Mouse (Mus musculus) ovary, postnatal 14 days (tissue): Measurements from ENCODE around the gene Satb2.

Experiments
- DNase-seq: peaks from one replicate; pipeline ENCODE4 v3.0.0; 2022; ENCODE audit warnings: low spot score

Satb2 gene

DNA sequence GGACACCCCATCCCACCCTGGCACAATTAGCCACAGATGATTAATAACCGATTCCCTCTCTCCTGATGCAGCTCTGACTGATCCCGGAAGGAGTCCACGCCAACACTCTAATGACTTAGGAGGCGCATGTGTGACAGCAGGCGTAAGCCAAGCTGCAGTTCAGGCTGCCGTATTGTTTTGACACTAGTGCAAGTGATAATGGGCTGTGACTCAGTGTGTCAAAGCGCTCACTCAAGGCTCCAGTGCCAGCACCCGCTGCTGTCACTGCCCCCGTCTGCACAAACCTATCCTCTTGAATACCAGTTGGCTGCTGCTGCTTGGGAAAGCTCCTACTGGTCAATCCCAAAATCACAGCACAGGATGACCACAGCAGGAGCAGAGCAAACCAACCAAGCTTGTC, 49.7 kb downstream of the Satb2 start:
- DNase-seq, result no peak

DNA sequence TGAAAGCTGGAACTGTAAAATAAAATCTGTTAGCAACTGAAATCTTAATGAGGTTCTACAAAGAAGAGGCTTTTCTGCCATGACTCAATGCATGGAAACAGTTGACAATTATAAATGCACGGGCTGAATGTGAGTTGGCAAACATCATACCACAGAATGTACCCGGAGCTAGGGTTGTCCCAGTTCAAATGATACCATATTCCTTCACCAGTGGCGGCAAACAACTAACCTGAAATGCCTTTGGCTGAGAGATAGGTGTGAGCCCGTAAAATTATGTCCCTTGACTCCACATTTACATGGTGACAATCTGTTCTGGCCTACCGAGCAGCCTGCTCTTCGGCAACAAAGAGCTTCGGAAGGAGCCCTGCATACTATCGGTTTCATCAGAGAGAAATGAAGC, 58.0 kb downstream of the Satb2 start:
- no peak for DNase-seq

DNA sequence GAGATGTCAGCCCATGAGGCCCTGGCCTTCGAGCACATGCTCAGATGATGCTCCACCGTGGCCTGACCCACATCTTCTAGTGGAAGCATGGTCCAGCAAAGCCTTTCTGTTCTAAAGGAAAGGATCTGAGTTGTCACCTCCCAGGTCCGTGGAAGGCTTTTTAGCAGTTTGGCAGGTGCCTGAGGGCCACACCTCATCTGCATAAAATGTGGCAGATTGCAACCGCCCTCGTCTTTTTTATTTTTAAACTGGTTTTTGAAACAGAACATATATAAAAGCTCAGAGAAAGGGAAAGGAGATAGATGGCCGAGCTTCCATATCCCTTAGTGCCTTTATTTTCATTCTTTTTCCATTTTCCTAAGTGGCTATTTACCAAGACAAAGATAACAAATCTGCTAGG, 64.2 kb downstream of the Satb2 start:
- no peak for DNase-seq

DNA sequence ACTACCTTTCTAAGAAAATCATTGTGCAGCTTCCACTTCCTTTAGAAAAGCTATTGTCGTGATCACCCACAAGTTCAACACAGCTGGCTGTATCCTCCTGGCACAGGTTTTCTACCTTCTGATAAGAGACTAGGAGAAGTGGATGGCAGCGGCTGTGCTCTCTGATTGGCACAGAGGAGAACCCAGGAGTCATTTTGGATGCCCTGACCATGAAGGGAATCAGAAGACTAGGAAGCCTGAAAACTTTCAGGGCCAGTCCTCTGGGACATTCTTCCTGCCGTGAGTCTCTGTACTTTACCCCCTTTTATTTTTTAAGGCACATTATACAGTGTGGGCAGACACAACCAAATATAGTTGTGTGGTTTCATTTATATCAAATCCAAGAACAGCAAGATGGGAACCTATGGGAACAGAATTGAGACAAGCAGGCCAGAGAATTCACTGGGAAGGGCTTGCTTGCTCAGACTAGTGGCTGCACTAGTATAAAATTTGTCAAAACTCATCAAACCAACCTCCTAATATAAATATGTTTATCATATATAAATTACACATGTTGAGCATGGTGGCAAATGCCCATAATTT, 77.7 kb downstream of the Satb2 start:
- no peak for DNase-seq

DNA sequence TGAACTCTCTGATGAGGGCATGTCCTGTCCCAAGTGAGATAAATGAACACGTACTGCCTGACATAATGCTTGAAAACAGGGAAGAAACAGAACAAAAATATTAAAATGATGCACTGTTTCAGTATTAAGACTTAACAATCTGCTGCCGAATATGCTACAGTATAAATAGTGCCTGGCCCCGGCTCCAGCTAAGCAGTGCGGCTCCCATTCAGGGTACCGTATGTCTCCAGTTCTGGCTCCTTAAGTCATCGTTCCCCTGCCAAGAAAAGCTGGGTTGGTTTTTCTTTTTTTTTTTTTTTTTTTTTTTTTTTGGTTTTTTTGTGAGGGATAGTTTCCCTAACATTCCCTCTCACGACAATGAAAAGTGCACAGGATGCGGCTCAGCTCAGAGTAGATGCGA, 78.3 kb downstream of the Satb2 start:
- DNase-seq, result no peak

DNA sequence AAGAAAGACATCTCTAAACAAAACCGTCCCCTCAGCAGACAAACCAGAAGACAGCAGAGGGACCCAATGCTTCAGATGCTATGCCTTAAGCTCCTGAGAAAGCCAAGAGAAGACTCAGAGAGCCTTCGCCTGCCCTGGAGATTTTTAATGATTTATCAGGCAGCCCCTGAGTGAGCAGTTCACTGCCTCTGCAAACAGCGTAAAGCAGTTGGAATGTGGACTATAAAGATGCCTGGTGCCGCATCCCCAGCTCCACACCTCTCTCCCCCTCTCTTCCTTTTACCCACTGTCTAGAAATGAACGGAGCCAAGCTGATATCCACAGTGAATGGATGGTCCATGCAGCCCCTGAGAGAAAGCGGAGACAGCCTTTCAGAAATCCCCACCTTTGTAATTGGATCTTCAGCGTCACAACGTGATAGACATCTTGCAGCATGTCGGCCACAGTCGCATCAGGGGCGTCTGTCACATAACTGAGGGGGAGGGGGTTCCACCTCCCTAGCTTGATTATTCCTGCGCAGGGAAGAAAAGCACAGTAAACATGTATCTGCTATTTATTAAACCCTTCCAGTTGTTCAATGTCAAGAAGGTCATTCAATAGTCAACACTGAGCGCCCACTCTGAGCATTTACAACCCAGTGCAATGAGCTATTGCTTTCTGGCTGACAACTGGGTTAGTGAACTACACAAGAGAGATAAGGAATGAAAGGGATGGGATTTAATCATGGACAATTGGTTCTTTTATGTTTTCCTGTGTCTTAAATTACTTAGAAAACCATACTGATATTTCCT, 79.6 kb downstream of the Satb2 start:
- DNase-seq, result no peak

DNA sequence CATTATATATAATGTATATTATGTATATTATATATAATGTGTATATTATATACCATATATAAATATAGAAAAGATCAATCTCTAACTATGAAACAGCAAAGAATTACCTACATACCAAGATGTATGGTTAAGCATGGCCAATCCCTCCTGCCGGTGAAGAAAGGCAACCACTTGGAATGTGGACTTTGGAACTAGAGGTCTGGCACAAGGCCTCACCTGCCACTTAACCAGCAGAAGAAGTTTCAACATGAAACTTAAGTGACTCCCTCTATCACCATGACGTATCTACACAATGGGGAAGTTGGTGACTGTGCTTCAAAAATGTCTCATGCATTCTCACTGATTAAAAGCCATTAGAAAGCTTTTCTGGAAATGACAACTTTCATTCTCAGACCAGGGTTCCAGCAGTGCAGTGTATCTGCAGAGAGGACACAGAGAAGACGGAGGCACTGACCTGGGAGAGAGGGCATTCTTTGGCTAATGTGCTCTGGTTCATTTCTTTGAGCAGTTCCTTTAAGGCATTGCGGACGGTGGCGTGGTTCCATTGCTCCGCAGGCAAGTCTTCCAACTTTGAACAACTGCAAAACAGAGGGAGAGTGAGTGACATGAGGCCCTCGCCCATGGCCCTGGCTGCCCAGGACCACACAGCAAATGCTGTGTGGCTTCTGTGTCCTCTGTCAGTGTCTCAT, 80.8 kb downstream of the Satb2 start:
- DNase-seq, result no peak

DNA sequence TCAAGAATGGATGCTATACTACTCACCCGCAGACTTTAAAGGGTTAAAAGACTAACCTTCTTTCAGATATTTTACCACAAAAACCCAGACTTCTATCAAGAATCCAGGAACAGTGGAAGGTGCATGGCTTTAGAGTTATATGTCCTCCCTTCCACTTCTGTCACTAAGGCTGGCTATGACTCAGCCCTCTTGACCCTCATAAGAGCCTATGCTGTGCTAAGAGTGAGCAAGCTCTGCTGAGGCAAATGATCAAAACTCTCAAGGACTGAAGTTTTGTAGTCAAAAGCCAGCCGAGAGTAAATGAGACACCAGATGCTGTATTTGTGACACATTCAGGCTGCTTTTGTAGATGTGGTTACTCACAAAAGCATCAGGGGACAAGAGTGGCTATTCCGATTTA, 81.8 kb downstream of the Satb2 start:
- DNase-seq, result no peak

DNA sequence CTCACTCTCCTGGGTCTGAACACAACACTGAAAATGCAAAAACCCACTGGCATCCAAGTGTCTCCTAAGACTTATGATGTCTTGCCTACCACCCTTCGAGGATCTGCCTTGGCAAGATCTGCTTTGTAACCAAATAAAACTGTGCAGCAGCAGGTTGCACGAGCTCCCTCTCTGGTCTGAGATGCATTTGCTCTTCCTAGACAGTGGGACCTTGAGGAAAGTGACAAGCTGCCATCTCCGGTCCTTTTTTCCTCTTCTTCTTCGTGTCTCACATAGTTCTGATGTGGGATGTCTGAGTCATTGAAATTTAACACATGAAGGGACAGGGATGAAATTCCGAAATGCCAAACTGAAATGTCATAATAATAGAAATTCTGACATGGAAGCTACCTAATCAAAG, 85.7 kb downstream of the Satb2 start:
- DNase-seq, result no peak

DNA sequence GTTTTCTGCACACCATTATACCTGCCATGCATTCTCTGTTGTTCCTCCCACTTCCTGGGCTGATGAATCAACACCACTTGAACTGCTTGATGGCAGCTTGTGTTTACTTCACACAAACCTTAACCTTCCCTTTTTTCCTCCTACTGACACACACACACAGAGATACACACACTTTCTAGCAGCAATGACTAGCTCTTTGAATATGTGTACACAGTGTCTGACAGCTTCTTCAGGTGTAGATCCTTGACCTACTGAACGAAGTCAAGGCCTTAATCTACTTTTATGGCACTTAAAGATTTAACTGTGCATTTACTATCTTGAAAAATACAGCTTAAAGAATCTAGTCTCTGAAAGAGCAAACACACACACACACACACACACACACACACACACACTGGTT, 89.5 kb downstream of the Satb2 start:
- no peak for DNase-seq

DNA sequence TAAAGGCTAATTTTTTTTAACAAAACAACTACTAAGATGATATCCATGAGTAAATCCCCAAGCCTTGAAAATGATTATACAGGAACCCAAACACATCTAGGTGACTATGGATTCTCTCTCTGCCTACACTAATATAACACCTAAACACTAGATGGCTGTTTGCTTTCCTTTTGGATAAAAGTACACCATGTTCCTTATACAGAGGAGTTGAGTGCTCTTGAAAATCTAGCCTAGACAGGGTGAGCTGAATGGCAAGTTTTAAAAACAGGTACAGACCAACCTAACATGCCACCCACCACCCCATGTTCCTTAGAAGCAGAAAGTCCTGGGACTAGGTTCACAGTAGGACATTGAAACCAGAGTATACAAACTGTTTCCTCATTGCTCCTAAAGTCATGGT, 90.9 kb downstream of the Satb2 start:
- no peak for DNase-seq

DNA sequence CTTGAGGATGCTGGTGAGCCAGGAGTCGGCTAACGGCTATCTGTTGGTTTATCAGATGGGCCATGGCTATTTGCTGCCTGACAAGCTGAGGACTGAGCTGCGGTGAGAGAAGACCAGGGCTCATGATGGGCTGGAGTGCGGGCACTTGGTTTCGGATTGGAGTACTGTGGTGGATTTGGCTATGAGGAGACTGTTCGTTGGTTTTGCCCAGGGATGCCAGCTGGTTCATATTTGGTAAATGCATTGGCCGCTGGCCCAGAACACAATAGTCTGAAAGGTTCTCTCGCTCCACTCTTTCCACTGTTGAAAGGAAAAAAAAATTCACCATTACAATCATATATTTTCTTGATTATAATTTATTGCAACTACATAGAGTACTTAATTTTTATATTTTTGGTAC, 107.0 kb downstream of the Satb2 start:
- DNase-seq, result no peak

DNA sequence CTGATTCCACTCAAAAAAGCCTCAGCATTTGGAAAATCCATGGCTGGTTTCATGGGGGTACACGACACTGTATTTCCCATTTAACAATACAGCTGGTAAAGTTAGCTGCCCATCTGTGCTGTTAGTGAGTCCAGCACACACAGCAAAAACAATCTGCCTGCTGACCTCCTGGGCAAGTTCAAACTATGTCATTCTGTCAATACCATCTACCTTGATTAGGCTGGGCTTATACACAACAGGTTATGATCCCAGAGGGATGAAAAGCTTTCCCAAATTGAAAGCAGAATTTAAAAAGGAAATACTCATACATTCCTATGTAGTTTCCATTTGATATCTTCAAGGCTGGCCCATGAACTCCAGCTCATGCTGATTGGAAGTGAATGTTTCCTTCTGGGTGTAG, 113.2 kb downstream of the Satb2 start:
- DNase-seq, result no peak

DNA sequence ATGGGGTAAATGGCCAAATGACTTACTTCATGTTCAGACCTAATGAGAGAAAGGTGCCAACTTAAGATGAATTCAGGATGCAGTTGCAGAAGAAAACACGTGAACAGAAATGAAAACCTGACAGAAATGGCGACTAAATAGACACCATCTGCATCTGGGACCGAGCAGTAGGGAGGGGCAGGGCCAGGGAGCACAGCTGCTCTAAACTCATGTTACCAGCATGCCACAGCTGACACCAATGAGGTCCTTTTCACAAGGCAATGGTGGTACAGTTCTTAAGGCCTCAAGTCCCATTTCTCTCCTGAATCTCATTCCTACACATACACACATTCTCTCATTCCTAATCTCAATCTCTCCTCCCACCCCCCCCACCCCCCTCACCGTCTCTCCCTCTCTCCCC, 115.7 kb downstream of the Satb2 start:
- DNase-seq, result no peak

DNA sequence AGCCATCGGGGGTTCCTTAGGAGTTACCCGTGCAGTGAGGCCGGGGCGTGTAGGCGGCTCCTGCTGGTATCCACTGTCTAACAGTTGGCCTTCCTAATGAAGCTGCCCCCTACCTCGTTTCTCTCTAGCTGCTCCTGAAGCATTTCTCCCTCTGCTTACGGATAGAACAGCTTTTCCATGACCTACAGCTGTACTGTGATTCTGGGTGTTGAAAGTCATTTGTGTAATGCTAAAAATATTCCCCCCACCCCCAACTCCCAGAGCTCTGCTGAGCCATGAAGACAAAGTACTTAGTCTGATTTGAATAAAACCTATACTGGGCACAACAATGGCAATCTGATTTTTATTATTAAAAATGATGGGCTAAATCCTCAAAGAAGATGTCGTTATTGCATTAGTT, 121.2 kb downstream of the Satb2 start:
- DNase-seq, result no peak

DNA sequence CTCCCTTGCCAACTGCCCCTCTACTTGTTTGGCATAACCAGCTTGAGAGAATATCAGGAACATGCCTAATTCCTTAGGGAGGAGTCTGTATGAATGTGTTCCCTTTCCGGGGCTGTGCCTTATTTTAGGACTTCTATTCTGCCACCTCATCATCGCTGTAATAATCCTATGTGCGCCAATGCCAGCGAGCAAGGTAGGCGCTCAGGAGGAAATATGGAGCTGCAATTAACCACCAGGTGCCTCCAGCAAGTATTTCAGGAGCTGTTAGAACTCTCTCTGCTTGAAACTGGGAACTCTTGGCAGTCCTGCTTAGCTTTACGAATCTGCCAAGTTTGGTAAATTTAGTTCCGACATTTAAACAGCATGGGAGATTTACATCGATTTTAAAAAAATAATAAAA, 128.0 kb downstream of the Satb2 start:
- no peak for DNase-seq

DNA sequence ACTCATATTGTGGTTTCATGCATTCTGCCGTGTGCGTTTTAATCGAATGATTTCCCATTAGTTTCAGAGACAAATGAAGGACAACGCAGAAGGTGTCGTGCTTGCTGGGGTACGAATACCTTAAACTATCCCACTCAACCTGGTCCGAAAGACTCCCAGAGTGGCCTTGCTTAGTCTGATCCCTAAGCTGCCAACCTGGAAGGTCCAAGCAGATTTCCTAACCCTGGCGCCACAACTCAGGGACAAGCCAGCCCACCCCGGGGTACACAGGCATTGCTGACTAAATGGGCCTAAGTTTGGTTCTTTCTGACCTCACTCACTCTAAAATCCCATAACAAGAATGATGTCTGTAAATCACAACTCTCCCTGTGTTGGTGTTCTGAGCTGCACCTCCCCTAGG, 132.1 kb downstream of the Satb2 start:
- DNase-seq, result no peak

DNA sequence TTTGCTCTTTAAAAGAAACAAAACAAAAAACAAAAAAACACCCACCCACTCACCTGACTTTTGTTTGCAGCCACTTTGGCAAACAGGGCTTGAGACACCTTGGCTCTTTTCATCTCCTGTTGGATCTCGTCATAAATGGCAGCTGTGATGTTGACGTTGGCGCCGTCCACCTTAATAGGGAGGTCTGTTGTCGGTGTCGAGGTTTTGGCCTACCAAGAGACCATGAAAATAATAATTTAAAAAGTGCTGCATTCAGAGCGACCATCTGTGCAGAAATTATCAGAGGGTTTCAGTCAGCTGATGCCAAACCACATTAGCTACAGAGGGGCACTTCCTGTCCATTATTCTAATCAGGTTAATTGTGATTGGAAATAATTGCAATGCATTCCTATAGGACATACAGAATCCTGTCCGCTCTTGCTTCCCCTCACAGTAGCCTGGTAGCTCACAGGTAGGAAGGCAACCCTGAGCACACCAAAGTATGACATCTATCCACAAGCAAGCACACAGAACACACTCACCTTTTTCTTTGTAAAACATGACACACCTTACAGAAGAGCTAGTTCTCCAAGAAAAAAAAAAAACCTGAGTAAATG, 132.8 kb downstream of the Satb2 start:
- no peak for DNase-seq

DNA sequence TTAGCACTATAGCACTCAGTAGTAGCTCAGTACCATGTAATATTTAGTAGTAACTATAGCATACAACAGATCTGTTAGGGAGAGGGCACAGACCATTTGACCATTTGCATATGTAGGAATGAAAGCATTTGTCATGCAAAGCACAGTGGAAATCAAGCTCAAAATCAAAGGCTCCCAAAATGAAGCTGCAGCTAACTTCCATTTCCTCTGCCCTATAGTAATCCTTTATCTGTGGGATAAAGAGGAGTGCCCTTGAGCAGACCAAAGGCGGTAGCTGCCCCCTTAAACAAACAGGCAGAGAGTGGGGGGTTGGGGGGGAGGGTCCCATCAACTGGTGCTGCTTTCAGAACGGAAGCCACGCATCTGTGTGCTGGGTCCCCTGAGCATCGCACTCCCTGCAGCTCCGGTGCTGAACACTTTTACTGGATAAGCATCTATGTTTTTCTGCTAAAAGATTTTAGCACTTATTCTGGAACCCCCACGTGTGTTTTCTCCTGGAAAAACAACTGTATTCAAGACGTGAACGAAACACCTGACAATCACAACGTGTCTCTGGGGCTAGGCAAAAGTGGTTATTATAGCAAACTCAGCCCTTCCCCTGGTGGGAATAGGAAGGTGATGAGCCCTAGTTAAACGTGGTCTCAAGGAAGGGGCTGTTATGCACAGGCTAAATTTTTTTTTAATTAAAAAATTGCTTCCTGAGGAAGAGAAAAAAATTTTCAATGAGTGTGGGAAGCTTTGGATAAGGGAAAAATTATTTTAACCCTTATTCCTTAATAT, 133.7 kb downstream of the Satb2 start:
- DNase-seq, result no peak

DNA sequence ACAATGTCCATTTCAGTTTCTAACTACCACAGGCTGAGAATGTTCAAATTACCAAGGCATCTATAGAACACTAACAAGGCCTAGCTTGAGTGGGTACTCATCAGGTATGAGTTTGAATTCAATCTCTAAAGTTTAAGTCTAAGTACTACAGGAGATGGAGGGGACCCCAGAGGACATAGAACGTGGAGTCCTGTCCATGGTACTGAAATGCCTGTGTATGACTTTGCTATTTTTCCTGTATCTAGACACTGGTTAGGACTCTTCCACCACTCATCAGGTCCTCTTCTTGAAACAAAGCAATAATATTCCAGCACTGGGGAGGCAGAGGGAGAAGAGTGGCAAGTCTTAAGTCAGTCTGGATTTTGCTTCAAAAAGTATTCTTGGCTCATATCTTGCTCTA, 139.5 kb downstream of the Satb2 start:
- no peak for DNase-seq

DNA sequence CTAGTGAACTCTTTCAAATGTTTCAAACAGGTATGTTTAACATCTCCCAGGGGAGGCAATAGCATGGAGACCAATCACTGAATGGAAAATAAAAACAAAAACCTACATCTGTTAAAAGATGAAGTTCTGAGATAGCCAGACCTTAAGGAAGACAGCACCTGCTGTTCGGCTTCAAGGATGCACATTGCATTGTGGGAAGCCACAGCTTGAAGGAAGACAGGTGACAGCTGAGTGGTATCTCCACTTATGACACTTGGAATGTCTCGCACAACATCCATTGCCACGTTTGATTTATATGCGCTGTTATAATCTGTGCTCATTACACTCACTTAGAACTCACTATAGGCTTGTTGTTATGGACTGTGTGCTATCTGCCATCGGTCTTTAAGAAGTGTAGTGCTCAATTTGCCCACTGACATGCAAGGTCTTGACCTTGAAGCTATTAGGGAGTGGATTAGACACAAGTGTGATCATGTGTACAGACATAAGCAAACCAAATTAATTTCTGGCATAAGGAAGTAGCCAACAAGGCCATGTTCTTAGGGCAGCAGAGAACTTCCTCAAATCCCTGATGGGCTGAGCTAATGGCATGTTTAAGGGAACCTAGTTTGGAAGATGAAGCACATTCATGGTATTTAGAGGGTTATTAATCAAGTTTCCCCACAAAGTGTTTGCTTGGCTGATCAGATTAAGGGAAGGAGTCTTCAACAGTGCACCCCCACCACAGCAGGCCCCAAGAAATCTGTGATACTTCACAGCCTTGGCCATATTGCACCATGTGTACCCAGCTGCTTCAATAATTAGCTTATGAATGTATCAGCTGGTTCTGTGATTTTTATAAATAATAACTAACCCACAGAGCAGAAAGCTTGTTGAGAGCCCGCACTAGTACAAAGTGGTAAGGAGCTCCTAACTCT, 144.2 kb downstream of the Satb2 start:
- DNase-seq, result no peak
